Mouse (Mus musculus) heart, postnatal 10 days (tissue): Measurements from ENCODE around the gene Gpkow. TPM values are rescaled to one million over a fixed set of nuclear protein-coding genes. Genes with fewer than 3 reads are reported as not detected.
A peak's percentile ranks its signal among the peaks of the same experiment; 100 is the strongest.
"Not testable (repeated sequence)": the region's sequence is repeated elsewhere in the genome, so short reads cannot be mapped to it uniquely, and the experiment has no call there.

Experiments
- DNase-seq, 2 experiments: peaks; one replicate each; pipeline ENCODE4 v3.0.0; 2021
- intact Hi-C: fragments of 180-260 bp; cut with DNase I; formaldehyde crosslinking; loops from one replicate; pipeline ENCODE4 v1.15.1; 2025
- total RNA-seq, 2 experiments: library from RNA; stranded (reverse); gene quantifications; 2 replicates each; pipeline ENCODE4 v1.2.3; 2021

Gpkow gene
- total RNA-seq, 2 experiments from 2014 or later = 24.8 to 26.8 TPM

- DNase-seq = no peak
- intact Hi-C loops = no loop called here
Observed at GRCm38 (mm10) chrX:7680057-7680412, 16.9 kb upstream of the Gpkow start.

GRCm38 (mm10) chrX:7680864-7681263, 16.1 kb upstream of the Gpkow start, which contains the start of gene Magix:
Magix (minus strand) TSS chrX:7681251.
- intact Hi-C loops = no loop called here
- peak in 1 of 2 experiments; percentile 45 for DNase-seq

- intact Hi-C loops = no loop called here
- no peak for DNase-seq
Observed at GRCm38 (mm10) chrX:7688321-7688720, 8.6 kb upstream of the Gpkow start.

- intact Hi-C loops = loop anchor here (5.0 to 10.0 kb wide), 4 partner anchors 43 to 268 kb away; partner anchors contain the start of genes Foxp3 and Ppp1r3f
- no peak for DNase-seq
Observed at GRCm38 (mm10) chrX:7690486-7690885, 6.4 kb upstream of the Gpkow start.

- peak in 1 of 2 experiments; percentile 48 for DNase-seq
- intact Hi-C loops = loop anchor here (5.0 to 10.0 kb wide), 4 partner anchors 46 to 271 kb away; partner anchors contain the start of genes Foxp3 and Ppp1r3f
Observed at GRCm38 (mm10) chrX:7692862-7693261, 4.1 kb upstream of the Gpkow start.

- intact Hi-C loops = loop anchor here (10.0 kb wide), 1 partner anchor 122 kb away; the partner anchor contains the start of genes Foxp3 and Ppp1r3f
- DNase-seq = no peak
Observed at GRCm38 (mm10) chrX:7696520-7696919, 411 bp upstream of the Gpkow start.

GRCm38 (mm10) chrX:7713764-7714134, 16.8 kb downstream of the Gpkow start:
- DNase-seq, intact Hi-C loops: not testable (repeated sequence)

- intact Hi-C loops = not testable (repeated sequence)
- DNase-seq = peak; percentile 94 to 95
Observed at GRCm38 (mm10) chrX:7714135-7714899, 17.4 kb downstream of the Gpkow start, which contains the start of gene Wdr45. Wdr45 (plus strand) TSS chrX:7714333.

- DNase-seq, intact Hi-C loops: not testable (repeated sequence)
Observed at GRCm38 (mm10) chrX:7716058-7716457, 19.1 kb downstream of the Gpkow start.

GRCm38 (mm10) chrX:7721514-7722281, 24.8 kb downstream of the Gpkow start, which contains the start of gene Gm45208:
Gm45208 (plus strand) TSS chrX:7722245.
- intact Hi-C loops = no loop called here
- DNase-seq = peak; percentile 76 to 82

- no peak for DNase-seq
- intact Hi-C loops = no loop called here
Observed at GRCm38 (mm10) chrX:7722282-7722611, 25.3 kb downstream of the Gpkow start.

- intact Hi-C loops = no loop called here
- no peak for DNase-seq
Observed at GRCm38 (mm10) chrX:7722691-7723090, 25.8 kb downstream of the Gpkow start.

GRCm38 (mm10) chrX:7724135-7724534, 27.2 kb downstream of the Gpkow start:
- intact Hi-C loops = no loop called here
- no peak for DNase-seq

GRCm38 (mm10) chrX:7725841-7726240, 28.9 kb downstream of the Gpkow start:
- intact Hi-C loops = no loop called here
- DNase-seq = no peak

GRCm38 (mm10) chrX:7727176-7727575, 30.2 kb downstream of the Gpkow start:
- intact Hi-C loops = no loop called here

GRCm38 (mm10) chrX:7728215-7728921, 31.4 kb downstream of the Gpkow start, which contains the start of gene Praf2:
Praf2 (plus strand) TSS chrX:7728439.
- intact Hi-C loops = no loop called here
- DNase-seq = peak; percentile 80 to 81

More at GRCm38 (mm10) chrX:7727176-7727575, 30.2 kb downstream of the Gpkow start:
- no peak for DNase-seq

GRCm38 (mm10) chrX:7728922-7729265, 32.0 kb downstream of the Gpkow start:
- intact Hi-C loops = no loop called here
- DNase-seq = no peak

- peak; percentile 70 to 81 for DNase-seq
- intact Hi-C loops = loop anchor here (5.0 kb wide), 1 partner anchor 44 kb away; no protein-coding TSS in a partner anchor
Observed at GRCm38 (mm10) chrX:7733571-7734156, 36.7 kb downstream of the Gpkow start.

GRCm38 (mm10) chrX:7739336-7740081, 42.6 kb downstream of the Gpkow start:
- DNase-seq = no peak
- intact Hi-C loops = no loop called here
